Mouse (Mus musculus) cortical plate, adult 2 months (tissue): ENCODE data around the gene Atp2b2.
A peak's percentile ranks its signal among the peaks of the same experiment; 100 is the strongest.

Experiments
- CTCF ChIP-seq: fragments of 200-500 bp; IDR thresholded peaks from 2 replicates; pipeline ENCODE4 v1.5.1; 2011; ENCODE audit warnings: mild to moderate bottlenecking, control low read depth, low read length; ENCODE audit not compliant: insufficient read depth; ENCODE audit errors: extremely low read depth
- POLR2A ChIP-seq: fragments of 200-500 bp; IDR thresholded peaks from 2 replicates; pipeline ENCODE4 v1.6.1; 2011; ENCODE audit warnings: mild to moderate bottlenecking, low read length, control low read depth; ENCODE audit not compliant: insufficient read depth; ENCODE audit errors: extremely low read depth

DNA sequence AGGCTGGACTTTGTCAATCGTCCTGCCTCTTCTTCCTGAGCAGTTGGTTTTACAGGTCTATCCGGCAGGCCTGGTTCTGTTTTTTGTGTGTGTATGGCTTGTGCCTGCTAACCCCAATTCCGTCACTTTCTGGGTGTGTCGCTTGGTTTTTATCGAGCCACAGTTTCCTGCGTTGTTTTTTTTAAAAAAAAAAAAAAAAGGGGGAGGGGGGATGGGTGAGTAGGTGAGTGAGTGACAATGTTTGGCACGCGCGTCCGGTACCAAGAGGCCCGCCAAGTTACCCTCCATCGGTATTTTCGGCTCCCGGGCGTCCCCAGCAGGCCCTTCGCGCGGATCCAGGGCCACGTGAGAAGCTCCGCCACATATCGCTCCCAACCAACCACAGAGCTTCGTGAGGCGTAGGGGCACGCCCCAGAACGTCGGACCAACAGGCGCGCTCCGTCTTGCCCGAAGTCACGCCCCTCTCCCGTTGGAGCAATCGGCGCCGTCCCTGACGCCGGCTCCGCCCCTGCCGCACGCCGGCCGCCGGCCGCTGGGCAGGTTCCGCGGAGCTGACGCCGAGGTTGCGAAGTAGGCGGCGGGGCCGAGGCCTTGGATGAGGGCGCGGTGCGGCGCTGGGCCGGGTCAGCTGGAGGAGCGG lies 345.7 kb downstream of the Atp2b2 start, which contains the start of gene Tatdn2:
- TF ChIP-seq CTCF (no peak), POLR2A (peak; percentile 57; the same call in 1 of the 2 replicates)
